Mouse (Mus musculus): ENCODE results near the gene Cfap97d1. TPM values are rescaled to one million over a fixed set of nuclear protein-coding genes. Genes with fewer than 3 reads are reported as not detected.

Cfap97d1 gene
- polyA plus RNA-seq, 1 experiment from 2014 or later, result not detected

DNA sequence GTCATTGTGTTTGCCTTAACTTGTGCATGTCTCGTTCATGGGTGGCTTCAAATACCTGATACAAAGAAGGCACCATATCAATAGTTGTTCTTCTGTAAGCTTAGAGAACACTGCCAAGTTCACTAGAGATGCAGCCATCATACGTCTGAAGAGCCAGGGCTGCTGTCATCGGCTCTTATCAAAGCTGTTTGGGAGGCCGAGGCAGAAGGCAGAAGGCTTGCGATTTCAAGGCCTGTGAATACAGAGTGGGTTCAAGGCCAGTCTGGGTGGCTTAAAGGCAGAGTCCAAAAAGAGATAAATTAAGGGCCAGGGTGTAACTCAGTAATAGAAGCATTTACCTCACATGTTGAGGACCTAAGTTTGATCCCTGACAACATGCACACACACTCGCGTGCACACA lies 52.3 kb downstream of the Cfap97d1 start:
- 49% methylated on average over 7 of the region's 7 CpGs for WGBS (ENCODE audit: insufficient replicate concordance)
- Histone ChIP-seq H3K4me1 (replicated peaks) (no peaks in the 10 kb centered on the region; the same call in 1 of the 2 replicates), H3K36me3 (no peaks in the 10 kb centered on the region), H3K27ac (no peak overlapping the region), H3K4me3 (replicated peaks) (no peak overlapping the region), H3K9ac (no peak overlapping the region), H3K9me3 (replicated peaks) (no peaks in the 10 kb centered on the region), H3K4me2 (no peak overlapping the region), H3K27me3 (peaks cover 7% of the 10 kb centered on the region; the same call in 1 of the 2 replicates)
- ATAC-seq (ENCODE audit: low read depth), result no peak
- no peak for DNase-seq

DNA sequence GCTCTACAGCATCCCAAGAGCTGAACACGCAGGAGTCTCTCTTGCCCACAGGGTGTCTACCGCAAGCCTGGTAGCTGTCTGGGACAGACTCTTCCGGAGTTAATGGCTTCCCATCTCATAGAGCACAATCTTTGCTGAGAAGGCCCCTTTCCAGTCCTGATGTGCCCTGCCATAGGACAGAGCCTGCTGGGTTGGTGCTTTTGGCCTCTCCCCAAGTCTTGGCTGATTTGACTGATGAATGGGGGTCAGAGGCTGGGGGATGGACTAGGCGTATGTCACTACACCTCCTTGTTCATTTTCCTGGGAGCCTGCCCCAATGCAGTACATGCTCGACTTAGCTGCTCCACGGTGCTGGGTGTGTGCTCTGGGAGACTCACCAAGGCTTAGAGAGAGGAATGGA lies 53.7 kb downstream of the Cfap97d1 start:
- no peaks in the 10 kb centered on the region for H3K9me3 ChIP-seq (replicated peaks)
- H3K4me1 ChIP-seq (replicated peaks), result no peaks in the 10 kb centered on the region; the same call in 1 of the 2 replicates
- no peak overlapping the region for H3K27ac ChIP-seq
- ATAC-seq (ENCODE audit: low read depth), result no peak
- no peak overlapping the region for H3K4me2 ChIP-seq
- no peak for DNase-seq
- peaks cover 7% of the 10 kb centered on the region; the same call in 1 of the 2 replicates for H3K27me3 ChIP-seq
- WGBS (ENCODE audit: insufficient replicate concordance), result 72% methylated on average over 6 of the region's 6 CpGs
- no peak overlapping the region for H3K4me3 ChIP-seq (replicated peaks)
- H3K9ac ChIP-seq, result no peak overlapping the region
- no peaks in the 10 kb centered on the region for H3K36me3 ChIP-seq

DNA sequence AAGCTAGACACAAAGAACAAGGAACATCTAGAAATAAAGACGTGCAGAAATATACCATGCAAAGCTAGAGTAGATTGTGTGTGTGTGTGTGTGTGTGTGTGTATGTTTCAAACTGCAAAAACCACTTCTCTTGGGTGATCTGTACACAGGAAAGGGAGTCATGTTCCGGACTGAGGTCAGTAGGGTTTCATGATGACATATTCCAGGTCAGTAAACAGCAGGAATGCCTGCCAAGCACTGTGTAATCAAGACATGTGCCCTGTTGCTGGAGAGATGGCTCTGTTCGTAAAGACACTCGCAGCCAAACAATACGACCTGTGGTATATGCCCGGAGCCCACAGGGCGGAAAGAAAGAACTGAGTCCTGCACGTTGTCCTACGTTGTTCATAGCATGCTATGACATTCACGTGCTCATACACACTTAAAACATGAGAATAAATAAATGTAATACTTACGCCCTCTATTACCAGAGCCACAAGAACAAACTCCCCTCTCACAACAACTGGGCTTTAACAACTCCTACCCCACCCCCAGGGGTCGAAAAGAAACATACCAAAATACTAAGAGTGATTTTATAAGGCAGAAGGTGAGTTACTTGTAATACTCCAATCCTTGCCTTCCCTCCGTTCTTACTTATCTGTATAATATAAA lies 55.5 kb downstream of the Cfap97d1 start:
- no peak for DNase-seq
- WGBS (ENCODE audit: insufficient replicate concordance), result 64% methylated on average over 13 of the region's 13 CpGs
- H3K4me2 ChIP-seq, result no peak overlapping the region

DNA sequence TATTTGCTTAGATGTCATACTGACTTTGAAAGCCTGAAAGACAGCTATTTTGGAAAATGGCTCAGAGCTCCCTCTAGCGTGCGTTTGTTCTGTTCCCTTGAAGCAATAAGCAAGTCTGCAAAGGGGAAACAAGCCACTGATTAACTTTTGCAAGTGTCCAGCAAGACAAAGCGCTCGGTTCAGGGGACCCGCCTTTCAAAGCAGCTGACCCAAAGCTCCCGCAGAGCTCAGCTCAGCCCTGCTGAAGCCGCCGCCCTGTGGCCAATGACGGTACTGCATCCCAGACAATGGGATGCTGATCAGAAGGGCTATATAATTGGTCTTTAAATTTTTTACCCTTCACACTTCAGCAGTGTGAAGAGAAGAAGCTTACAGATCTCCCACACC lies 56.1 kb downstream of the Cfap97d1 start:
- 0 out of 2 replicates have a peak, but pooled peaks cover under 1% of the 10 kb centered on the region for H3K9me3 ChIP-seq (replicated peaks)
- ATAC-seq (ENCODE audit: low read depth) (peak; percentile 63), DNase-seq (peak; percentile 63)
- peaks cover 7% of the 10 kb centered on the region; the same call in 1 of the 2 replicates for H3K27me3 ChIP-seq
- H3K36me3 ChIP-seq, result no peaks in the 10 kb centered on the region
- WGBS (ENCODE audit: insufficient replicate concordance), result 1% methylated on average over 9 of the region's 9 CpGs
- no peaks in the 10 kb centered on the region; the same call in 1 of the 2 replicates for H3K4me1 ChIP-seq (replicated peaks)
- no peak overlapping the region for H3K27ac ChIP-seq
- no peak overlapping the region for H3K4me2 ChIP-seq
- H3K9ac ChIP-seq, result no peak overlapping the region
- H3K4me3 ChIP-seq (replicated peaks), result no peak overlapping the region

More for the DNA sequence above, 55.5 kb downstream of the Cfap97d1 start:
- Histone ChIP-seq H3K4me1 (replicated peaks) (no peaks in the 10 kb centered on the region; the same call in 1 of the 2 replicates), H3K27ac (no peak overlapping the region), H3K9me3 (replicated peaks) (no peaks in the 10 kb centered on the region), H3K4me3 (replicated peaks) (no peak overlapping the region), H3K27me3 (peaks cover 7% of the 10 kb centered on the region; the same call in 1 of the 2 replicates), H3K9ac (no peak overlapping the region), H3K36me3 (no peaks in the 10 kb centered on the region)
- no peak for ATAC-seq (ENCODE audit: low read depth)

DNA sequence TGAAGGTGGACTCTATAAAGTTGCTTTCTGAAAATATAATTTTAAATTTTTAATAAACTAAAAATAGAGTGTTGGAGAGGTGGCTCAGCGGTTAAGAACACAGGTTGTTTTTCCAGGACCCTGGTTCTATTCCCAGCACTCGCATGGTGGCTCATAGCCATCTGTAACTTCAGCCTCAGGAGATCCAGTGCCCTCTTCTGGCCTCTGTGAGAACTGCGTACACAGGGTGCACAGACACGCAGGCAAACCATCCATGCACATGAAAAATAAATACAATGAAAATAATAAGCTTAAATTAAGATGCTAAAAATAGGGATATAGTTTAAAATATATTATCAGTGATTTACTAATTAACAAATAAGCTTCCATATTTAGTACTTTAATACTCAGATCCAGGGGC lies 56.6 kb downstream of the Cfap97d1 start:
- 57% methylated on average over 4 of the region's 4 CpGs for WGBS (ENCODE audit: insufficient replicate concordance)
- Histone ChIP-seq H3K4me3 (replicated peaks) (no peak overlapping the region), H3K27ac (no peak overlapping the region), H3K4me2 (no peak overlapping the region), H3K9ac (no peak overlapping the region), H3K27me3 (peaks cover 7% of the 10 kb centered on the region; the same call in 1 of the 2 replicates), H3K9me3 (replicated peaks) (0 out of 2 replicates have a peak, but pooled peaks cover 6% of the 10 kb centered on the region), H3K4me1 (replicated peaks) (no peaks in the 10 kb centered on the region; the same call in 1 of the 2 replicates), H3K36me3 (no peaks in the 10 kb centered on the region)
- DNase-seq (no peak), ATAC-seq (ENCODE audit: low read depth) (no peak)

DNA sequence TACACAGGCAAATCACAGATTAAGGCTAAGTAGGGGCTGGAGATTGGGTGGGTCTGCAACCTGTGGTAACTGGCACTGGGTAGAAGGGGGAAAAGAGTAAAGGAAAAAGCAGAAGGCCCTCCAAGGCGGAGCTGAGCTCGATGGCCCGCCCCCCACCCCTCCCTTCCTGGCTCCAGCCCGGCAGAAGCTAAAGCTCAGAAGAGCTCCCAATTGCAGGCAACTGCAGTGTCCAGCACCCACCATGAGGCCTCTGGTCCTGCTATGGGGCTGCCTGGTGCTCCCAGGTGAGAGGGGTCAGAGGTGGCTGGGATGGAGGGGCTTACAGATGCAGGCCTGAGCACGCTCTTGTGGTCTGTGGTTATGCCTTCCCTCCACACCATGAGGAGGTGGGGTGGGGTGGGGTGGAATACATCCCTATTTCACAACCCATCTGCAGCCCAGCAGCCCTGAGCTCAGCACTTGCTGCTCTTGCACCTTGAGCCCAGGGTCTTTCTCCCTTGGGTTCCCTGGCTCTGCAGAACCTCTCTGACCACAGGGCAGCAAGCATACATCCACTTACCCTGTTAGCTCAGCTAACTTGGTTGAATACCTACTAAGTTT lies 57.4 kb downstream of the Cfap97d1 start, which contains the start of gene Cd300lg:
Gene Cd300lg (plus strand): TSS at position 160 of the 600 bp plus-strand sequence.
- Histone ChIP-seq H3K27me3 (peaks cover 7% of the 10 kb centered on the region; the same call in 1 of the 2 replicates), H3K27ac (no peak within 1 kb of the TSS), H3K36me3 (no peaks in the 10 kb centered on the region), H3K4me1 (replicated peaks) (no peaks in the 10 kb centered on the region; the same call in 1 of the 2 replicates), H3K9me3 (replicated peaks) (0 out of 2 replicates have a peak, but pooled peaks cover 6% of the 10 kb centered on the region), H3K4me2 (no peak within 1 kb of the TSS), H3K4me3 (replicated peaks) (no peak within 1 kb of the TSS), H3K9ac (no peak within 1 kb of the TSS)
- 14% methylated on average over 5 of the region's 5 CpGs for WGBS (ENCODE audit: insufficient replicate concordance)
- no peak for DNase-seq
- ATAC-seq (ENCODE audit: low read depth), result no peak

Other genes with a start within 250 kb of the Cfap97d1 start
- gene Etv4, start 198.9 kb upstream of the Cfap97d1 start, polyA plus RNA-seq (2015; fragmentation: Nextera tagmentation; extraction: Ambion mirVana), result 0.40 and 0.50 TPM in 2 replicates
- 0.59 and 0.65 TPM in 2 replicates for gene Meox1, start 89.9 kb upstream of the Cfap97d1 start, polyA plus RNA-seq (2015; fragmentation: Nextera tagmentation; extraction: Ambion mirVana)
- gene Sost, start 17.3 kb upstream of the Cfap97d1 start, polyA plus RNA-seq (2015; fragmentation: Nextera tagmentation; extraction: Ambion mirVana), result 0.06 TPM in 1 of 2 replicates, not detected in the other
- gene Dusp3, start 2.7 kb downstream of the Cfap97d1 start, polyA plus RNA-seq (2015; fragmentation: Nextera tagmentation; extraction: Ambion mirVana), result 9.8 and 11.2 TPM in 2 replicates
- 0.24 and 0.36 TPM in 2 replicates for gene Mpp3, start 44.2 kb downstream of the Cfap97d1 start, polyA plus RNA-seq (2015; fragmentation: Nextera tagmentation; extraction: Ambion mirVana)
- gene Cd300lg, start 57.2 kb downstream of the Cfap97d1 start, polyA plus RNA-seq (2015; fragmentation: Nextera tagmentation; extraction: Ambion mirVana), result 0.51 and 0.63 TPM in 2 replicates
- gene Mpp2, start 104.2 kb downstream of the Cfap97d1 start, polyA plus RNA-seq (2015; fragmentation: Nextera tagmentation; extraction: Ambion mirVana), result 10.2 and 13.3 TPM in 2 replicates
- not detected in 2 replicates for gene Ppy, start 117.0 kb downstream of the Cfap97d1 start, polyA plus RNA-seq (2015; fragmentation: Nextera tagmentation; extraction: Ambion mirVana)
- gene Pyy, start 123.6 kb downstream of the Cfap97d1 start, polyA plus RNA-seq (2015; fragmentation: Nextera tagmentation; extraction: Ambion mirVana), result not detected in 2 replicates
- gene Nags, start 161.2 kb downstream of the Cfap97d1 start, polyA plus RNA-seq (2015; fragmentation: Nextera tagmentation; extraction: Ambion mirVana), result 8.7 and 11.2 TPM in 2 replicates
- 12.8 and 14.3 TPM in 2 replicates for gene Tmem101, start 172.1 kb downstream of the Cfap97d1 start, polyA plus RNA-seq (2015; fragmentation: Nextera tagmentation; extraction: Ambion mirVana)
- gene Lsm12, start 201.0 kb downstream of the Cfap97d1 start, polyA plus RNA-seq (2015; fragmentation: Nextera tagmentation; extraction: Ambion mirVana), result 92.6 and 95.3 TPM in 2 replicates
- gene G6pc3, start 205.3 kb downstream of the Cfap97d1 start, polyA plus RNA-seq (2015; fragmentation: Nextera tagmentation; extraction: Ambion mirVana), result 14.0 and 14.4 TPM in 2 replicates
- 12.8 and 12.9 TPM in 2 replicates for gene Hdac5, start 245.9 kb downstream of the Cfap97d1 start, polyA plus RNA-seq (2015; fragmentation: Nextera tagmentation; extraction: Ambion mirVana)